Mouse (Mus musculus) midbrain, embryonic 11.5 days (tissue): Measurements from ENCODE around the gene C130074G19Rik. TPM values are rescaled to one million over a fixed set of nuclear protein-coding genes. Genes with fewer than 3 reads are reported as not detected.

Source experiments
- ATAC-seq: fragments of 200-750 bp; cut with Nextera tagmentation; 2 replicates; pipeline ENCODE4 v1.8.0; 2017; ENCODE audit warnings: moderate TSS enrichment, moderate library complexity; ENCODE audit not compliant: low FRiP score
- DNase-seq: peaks from one replicate; pipeline ENCODE4 v3.0.0; 2015; ENCODE audit warnings: low spot score; ENCODE audit errors: missing footprints
- H3K27ac ChIP-seq: fragments of 300-500 bp; sonication (generic); 2 replicates; pipeline ENCODE4 v1.5.1; 2014; ENCODE audit warnings: low read depth, low read length
- H3K27me3 ChIP-seq: fragments of 300-500 bp; sonication (generic); 2 replicates; pipeline ENCODE4 v1.6.1; 2014; ENCODE audit warnings: mild to moderate bottlenecking, low read length, moderate library complexity, mixed read lengths; ENCODE audit not compliant: control insufficient read depth, insufficient read depth
- H3K36me3 ChIP-seq: fragments of 300-500 bp; sonication (generic); 2 replicates; pipeline ENCODE4 v1.6.1; 2014; ENCODE audit warnings: mild to moderate bottlenecking, low read length, moderate library complexity, mixed read lengths; ENCODE audit not compliant: control insufficient read depth, insufficient read depth
- H3K4me1 ChIP-seq: fragments of 300-500 bp; sonication (generic); 2 replicates; pipeline ENCODE4 v1.6.1; 2014; ENCODE audit warnings: low read length; ENCODE audit not compliant: control insufficient read depth, insufficient read depth
- H3K4me2 ChIP-seq: fragments of 300-500 bp; sonication (generic); 2 replicates; pipeline ENCODE4 v1.6.1; 2014; ENCODE audit warnings: mild to moderate bottlenecking, moderate library complexity
- H3K4me3 ChIP-seq: fragments of 300-500 bp; sonication (generic); 2 replicates; pipeline ENCODE4 v1.5.1; 2014; ENCODE audit warnings: low read depth, low read length
- H3K9ac ChIP-seq: fragments of 300-500 bp; sonication (generic); 2 replicates; pipeline ENCODE4 v1.6.1; 2014; ENCODE audit warnings: low read length
- H3K9me3 ChIP-seq: fragments of 300-500 bp; sonication (generic); 2 replicates; pipeline ENCODE4 v1.6.1; 2016; ENCODE audit warnings: low read length; ENCODE audit not compliant: control insufficient read depth
- WGBS: fragments of 180-500 bp; shearing (Covaris S2); extraction: QIAGEN DNeasy Blood & Tissue Kit; methylation state at CpG from one replicate; pipeline ENCODE4 v1.1.7; 2014; 5-methylcytosine and 5-hydroxymethylcytosine counted together
- polyA plus RNA-seq: library from polyadenylated mRNA; unstranded; fragments of >200 nt; fragmentation: Nextera tagmentation; extraction: Ambion mirVana; gene quantifications from 2 replicates; pipeline ENCODE4 v1.2.1, GENCODE M21; 2014

The C130074G19Rik gene
- 0.50 and 0.52 TPM in 2 replicates for polyA plus RNA-seq

DNA sequence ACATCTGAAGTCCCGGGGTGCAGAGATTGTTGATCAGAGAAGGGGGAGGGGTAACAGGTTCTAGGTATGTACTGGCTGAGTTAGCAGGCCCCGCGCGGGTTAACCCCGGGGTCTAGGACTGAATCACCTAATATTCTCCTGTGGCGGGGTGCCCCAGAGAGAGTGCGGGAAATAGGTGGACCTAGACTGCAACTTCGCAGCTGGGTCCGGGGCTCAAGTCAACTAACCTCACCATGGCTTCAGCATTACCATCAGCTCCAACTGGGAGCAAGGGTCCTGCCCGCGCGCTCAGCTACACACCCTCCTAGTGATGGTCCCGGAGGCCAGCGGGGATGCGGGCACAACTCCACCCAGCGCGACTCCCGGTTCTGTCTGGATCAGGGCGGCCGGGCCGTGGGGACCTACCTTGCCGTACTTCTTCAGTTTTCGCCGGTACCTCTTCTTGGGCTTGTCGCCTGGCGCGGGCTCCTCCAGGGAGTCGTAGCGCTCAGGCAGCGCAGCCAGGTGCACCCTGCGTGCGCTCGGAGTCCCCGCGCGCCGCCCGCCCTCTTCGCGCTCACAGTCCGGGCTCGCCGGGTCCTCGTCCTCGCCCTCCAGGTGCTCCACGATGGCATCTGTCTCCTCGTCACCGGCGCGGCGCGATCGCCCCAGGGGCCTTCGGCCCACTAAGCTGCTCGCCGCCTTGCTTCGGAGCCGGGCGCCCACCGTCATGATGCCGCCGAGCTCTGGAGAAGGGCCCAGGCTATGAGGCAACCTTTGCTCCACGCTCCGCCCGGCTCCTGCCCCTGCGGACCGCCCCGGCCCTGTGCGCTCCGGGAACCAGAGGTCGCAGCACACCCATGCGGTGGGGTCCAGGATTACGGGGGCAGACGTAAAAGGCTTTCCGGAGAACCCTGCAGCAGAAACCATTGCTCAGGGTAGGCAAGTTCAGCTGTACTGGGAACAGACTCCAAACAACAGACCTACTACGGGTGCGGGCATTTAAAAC lies at the start of gene C130074G19Rik:
TSS of gene C130074G19Rik (minus strand) at position 938 of the 988 bp plus-strand sequence.
- H3K36me3 ChIP-seq, result no peaks in the 10 kb centered on the region
- no peak within 1 kb of the TSS for H3K27ac ChIP-seq
- H3K9ac ChIP-seq, result peak within 1 kb of the TSS; percentile 42; the same call in 1 of the 2 replicates
- H3K27me3 ChIP-seq, result peaks cover 28% of the 10 kb centered on the region
- H3K4me3 ChIP-seq, result peak within 1 kb of the TSS; percentile 39
- WGBS, result 3% methylated on average over 77 of the region's 77 CpGs
- H3K4me2 ChIP-seq, result peak within 1 kb of the TSS; percentile 72
- peak; percentile 92 for DNase-seq
- peak; percentile 73 for ATAC-seq
- H3K4me1 ChIP-seq, result peaks cover 3% of the 10 kb centered on the region
- H3K9me3 ChIP-seq, result no peaks in the 10 kb centered on the region

DNA sequence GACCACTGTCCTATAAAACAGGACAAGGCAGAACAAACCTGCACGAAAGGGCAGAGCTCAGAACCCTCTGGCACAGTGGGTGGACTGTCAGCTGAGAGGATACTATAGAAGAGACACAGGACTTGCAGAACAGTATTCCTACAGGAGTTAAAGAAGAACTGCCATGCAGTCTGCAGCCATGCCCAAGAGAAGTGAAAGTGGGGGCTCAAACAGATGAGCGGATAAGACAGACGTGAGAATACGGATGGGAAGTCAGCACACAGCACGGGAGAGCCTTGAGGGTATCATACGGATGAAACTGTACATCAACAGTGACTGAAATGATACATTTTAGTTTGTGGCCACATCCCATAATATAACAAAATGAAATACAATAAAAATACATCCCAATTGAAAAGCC lies 48.1 kb upstream of the C130074G19Rik start:
- WGBS, result 92% methylated on average over 6 of the region's 6 CpGs
- ATAC-seq, result no peak
- Histone ChIP-seq H3K36me3 (no peaks in the 10 kb centered on the region), H3K9me3 (no peaks in the 10 kb centered on the region), H3K27ac (no peak overlapping the region), H3K27me3 (no peaks in the 10 kb centered on the region), H3K4me2 (no peak overlapping the region), H3K9ac (no peak overlapping the region), H3K4me3 (no peak overlapping the region), H3K4me1 (no peaks in the 10 kb centered on the region)
- no peak for DNase-seq

DNA sequence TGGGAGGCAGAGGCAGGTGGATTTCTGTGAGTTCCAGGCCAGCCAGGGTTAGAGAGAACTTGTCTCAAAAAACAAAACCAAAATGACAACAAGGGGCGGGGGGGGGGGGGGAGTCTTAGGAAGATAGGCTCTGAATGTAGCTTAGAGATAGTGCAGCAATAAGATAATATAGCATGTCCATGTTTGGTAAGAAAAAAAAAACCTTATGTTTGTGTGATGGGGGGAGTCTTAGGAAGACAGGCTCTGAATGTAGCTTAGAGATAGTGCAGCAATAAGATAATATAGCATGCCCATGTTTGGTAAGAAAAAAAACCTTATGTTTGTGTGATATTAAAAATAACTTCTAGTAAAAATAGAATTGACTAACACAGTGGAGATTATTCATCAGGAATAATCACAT lies 45.4 kb upstream of the C130074G19Rik start:
- no peaks in the 10 kb centered on the region for H3K36me3 ChIP-seq
- DNase-seq (no peak), ATAC-seq (no peak)
- WGBS, result 83% methylated on average over 1 of the region's 1 CpGs
- H3K9me3 ChIP-seq, result no peaks in the 10 kb centered on the region
- no peak overlapping the region for H3K4me2 ChIP-seq
- H3K27ac ChIP-seq, result no peak overlapping the region
- no peaks in the 10 kb centered on the region for H3K4me1 ChIP-seq
- no peaks in the 10 kb centered on the region for H3K27me3 ChIP-seq
- no peak overlapping the region for H3K9ac ChIP-seq
- H3K4me3 ChIP-seq, result no peak overlapping the region

DNA sequence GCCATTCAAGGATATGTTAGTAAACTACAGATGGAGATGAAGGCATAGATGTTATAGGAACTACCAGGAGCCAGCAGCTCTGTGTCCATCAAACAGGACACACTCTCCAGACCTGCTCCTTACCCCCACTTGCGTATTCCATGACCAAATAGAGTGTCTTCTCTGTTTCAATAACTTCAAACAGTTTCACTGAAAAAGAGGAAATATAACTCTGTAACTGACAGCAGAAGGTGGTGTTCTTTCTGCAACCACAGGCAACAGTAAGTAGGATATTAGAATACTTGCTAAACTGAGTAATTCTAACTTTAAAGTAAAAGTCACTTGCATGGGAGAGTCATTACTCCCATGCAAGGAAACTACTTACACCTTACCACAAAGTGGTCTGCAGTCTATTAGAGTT lies 44.9 kb upstream of the C130074G19Rik start:
- 90% methylated on average over 1 of the region's 1 CpGs for WGBS
- H3K4me1 ChIP-seq, result no peaks in the 10 kb centered on the region
- no peaks in the 10 kb centered on the region for H3K36me3 ChIP-seq
- no peak overlapping the region for H3K9ac ChIP-seq
- ATAC-seq (no peak), DNase-seq (no peak)
- no peaks in the 10 kb centered on the region for H3K27me3 ChIP-seq
- no peaks in the 10 kb centered on the region for H3K9me3 ChIP-seq
- no peak overlapping the region for H3K4me3 ChIP-seq
- H3K4me2 ChIP-seq, result no peak overlapping the region
- H3K27ac ChIP-seq, result no peak overlapping the region

DNA sequence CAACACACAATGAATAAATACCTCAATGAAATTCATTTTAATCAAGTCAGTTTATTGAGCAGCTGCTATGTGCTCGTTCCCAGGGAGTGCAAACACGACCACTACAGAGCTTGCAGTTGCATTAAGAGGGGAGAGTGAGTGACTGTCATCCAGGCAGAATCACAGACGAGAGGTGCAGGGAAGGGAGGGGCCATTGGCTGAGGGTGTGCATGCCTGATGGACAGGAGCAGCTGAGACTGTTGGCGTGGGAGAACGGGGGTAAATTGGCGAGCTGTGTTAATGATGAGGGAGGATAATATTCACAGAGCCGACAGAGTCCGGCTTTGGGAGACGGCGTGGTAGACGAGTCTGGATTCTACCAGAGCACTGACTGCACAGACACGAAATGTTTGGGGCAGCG lies 39.8 kb upstream of the C130074G19Rik start:
- H3K4me3 ChIP-seq, result no peak overlapping the region
- H3K4me2 ChIP-seq, result no peak overlapping the region
- DNase-seq, result no peak
- H3K9me3 ChIP-seq, result no peaks in the 10 kb centered on the region
- no peaks in the 10 kb centered on the region for H3K27me3 ChIP-seq
- 91% methylated on average over 13 of the region's 13 CpGs for WGBS
- no peak overlapping the region for H3K27ac ChIP-seq
- no peaks in the 10 kb centered on the region for H3K4me1 ChIP-seq
- peaks cover 5% of the 10 kb centered on the region; the same call in 1 of the 2 replicates for H3K36me3 ChIP-seq
- H3K9ac ChIP-seq, result no peak overlapping the region
- ATAC-seq, result no peak

DNA sequence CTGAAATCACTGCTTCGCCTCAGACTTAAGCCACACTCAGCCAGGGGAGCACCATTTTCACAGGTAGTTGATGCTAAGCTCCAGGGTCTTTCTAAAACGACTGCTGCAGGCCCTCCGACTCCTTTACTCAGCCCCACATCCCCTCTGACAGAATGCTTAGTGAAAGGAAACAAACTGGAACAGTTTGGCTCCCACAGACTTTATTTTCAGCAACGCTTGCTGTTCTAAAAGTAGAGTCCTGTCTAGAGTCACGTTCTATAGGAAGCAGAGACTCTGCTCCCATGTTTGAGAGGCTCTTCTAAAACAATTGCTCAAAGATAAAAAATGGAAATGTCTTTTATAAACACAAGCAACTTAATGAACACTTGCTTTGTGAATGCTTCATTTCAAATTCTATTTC lies 37.0 kb upstream of the C130074G19Rik start:
- ATAC-seq, result no peak
- DNase-seq, result no peak
- Histone ChIP-seq H3K4me1 (no peaks in the 10 kb centered on the region), H3K9ac (no peak overlapping the region), H3K36me3 (peaks cover 5% of the 10 kb centered on the region; the same call in 1 of the 2 replicates), H3K4me3 (no peak overlapping the region), H3K4me2 (no peak overlapping the region), H3K27me3 (no peaks in the 10 kb centered on the region), H3K9me3 (no peaks in the 10 kb centered on the region), H3K27ac (no peak overlapping the region)
- WGBS, result 83% methylated on average over 5 of the region's 5 CpGs

DNA sequence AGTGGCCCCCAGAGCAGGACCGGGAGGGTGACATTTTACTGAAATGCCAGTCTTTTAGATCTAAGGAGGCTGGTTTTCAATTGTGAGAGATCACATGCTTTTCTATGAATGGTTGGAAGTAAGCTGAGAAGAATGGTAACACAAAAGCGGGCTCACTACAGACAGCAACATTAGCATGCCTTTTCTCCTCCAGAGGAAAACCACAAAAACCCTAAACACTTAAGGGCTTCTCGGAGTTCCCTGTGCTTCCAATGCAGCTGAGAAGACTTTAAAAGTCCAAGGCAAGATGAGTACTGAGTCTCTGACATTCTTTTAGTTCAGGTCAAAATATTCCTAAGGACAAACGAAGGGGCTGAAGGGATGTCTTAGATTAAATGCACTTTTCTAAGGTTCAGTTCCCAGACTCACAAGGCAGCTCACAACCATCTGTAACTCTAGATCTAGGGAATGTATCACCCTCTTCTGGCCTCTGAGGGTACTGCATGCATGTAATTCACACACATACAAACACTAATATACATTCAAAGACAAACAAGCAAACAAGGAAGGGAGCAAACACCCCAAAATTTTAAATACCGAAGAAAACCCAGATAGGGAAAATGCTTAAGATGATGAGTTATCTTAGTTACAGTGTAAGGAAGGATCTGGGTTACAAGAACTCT lies 35.3 kb upstream of the C130074G19Rik start:
- no peak overlapping the region for H3K4me3 ChIP-seq
- DNase-seq (peak; percentile 87), ATAC-seq (no peak)
- no peaks in the 10 kb centered on the region for H3K9me3 ChIP-seq
- WGBS, result 66% methylated on average over 5 of the region's 5 CpGs
- H3K4me2 ChIP-seq, result no peak overlapping the region
- H3K27ac ChIP-seq, result no peak overlapping the region
- H3K9ac ChIP-seq, result no peak overlapping the region
- no peaks in the 10 kb centered on the region for H3K4me1 ChIP-seq
- H3K36me3 ChIP-seq, result peaks cover 5% of the 10 kb centered on the region; the same call in 1 of the 2 replicates
- H3K27me3 ChIP-seq, result no peaks in the 10 kb centered on the region

DNA sequence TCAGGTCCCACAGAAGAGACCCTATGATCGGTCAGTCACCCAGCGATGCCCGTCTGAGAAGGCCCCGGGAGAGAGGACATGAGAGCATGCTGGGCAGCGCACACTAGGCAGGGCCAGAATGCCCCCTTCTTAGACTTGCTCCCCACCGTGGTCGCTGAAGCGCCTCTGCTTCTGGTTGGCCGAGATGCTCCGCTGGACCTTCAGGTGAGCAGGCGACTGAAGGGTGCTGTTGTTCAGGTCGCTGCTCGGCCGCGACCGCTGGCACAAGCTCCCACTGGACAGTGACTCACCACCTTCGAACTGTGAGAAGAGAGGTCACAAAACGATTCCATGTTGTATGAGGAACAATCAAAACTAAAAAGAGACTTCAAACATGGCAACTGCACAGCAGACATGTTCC lies 29.3 kb upstream of the C130074G19Rik start:
- Histone ChIP-seq H3K27me3 (no peaks in the 10 kb centered on the region), H3K4me3 (no peak overlapping the region), H3K4me2 (no peak overlapping the region), H3K9me3 (no peaks in the 10 kb centered on the region), H3K36me3 (peaks cover 4% of the 10 kb centered on the region; the same call in 1 of the 2 replicates), H3K4me1 (no peaks in the 10 kb centered on the region), H3K9ac (no peak overlapping the region), H3K27ac (no peak overlapping the region)
- ATAC-seq, result no peak
- 90% methylated on average over 18 of the region's 18 CpGs for WGBS
- no peak for DNase-seq

DNA sequence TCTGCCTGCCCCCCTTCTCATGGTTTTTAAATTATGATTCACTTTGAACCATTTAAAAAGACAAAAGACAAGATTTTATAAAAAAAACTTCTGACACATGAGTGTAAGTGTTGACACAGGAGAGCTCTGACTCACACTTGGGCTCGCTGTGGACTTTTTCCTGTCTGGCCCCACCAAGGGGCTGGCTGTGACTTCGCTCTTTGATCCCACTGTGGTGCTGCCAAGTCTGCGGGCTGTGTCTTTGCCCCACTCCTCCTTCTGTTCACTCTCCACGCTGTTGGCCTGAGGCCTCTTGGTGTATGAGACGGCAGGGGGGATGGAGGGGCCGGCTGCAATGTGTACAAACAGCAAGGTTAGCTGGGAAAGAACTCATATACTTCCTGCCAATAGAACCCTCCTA lies 28.8 kb upstream of the C130074G19Rik start:
- no peak overlapping the region for H3K4me2 ChIP-seq
- H3K27me3 ChIP-seq, result no peaks in the 10 kb centered on the region
- H3K9me3 ChIP-seq, result no peaks in the 10 kb centered on the region
- H3K27ac ChIP-seq, result no peak overlapping the region
- DNase-seq (no peak), ATAC-seq (no peak)
- peaks cover 6% of the 10 kb centered on the region; the same call in 1 of the 2 replicates for H3K36me3 ChIP-seq
- no peak overlapping the region for H3K9ac ChIP-seq
- no peak overlapping the region for H3K4me3 ChIP-seq
- no peaks in the 10 kb centered on the region for H3K4me1 ChIP-seq
- 84% methylated on average over 6 of the region's 6 CpGs for WGBS
